ENCODE assay signal across 8 mouse cellular contexts in the genomic region with DNA sequence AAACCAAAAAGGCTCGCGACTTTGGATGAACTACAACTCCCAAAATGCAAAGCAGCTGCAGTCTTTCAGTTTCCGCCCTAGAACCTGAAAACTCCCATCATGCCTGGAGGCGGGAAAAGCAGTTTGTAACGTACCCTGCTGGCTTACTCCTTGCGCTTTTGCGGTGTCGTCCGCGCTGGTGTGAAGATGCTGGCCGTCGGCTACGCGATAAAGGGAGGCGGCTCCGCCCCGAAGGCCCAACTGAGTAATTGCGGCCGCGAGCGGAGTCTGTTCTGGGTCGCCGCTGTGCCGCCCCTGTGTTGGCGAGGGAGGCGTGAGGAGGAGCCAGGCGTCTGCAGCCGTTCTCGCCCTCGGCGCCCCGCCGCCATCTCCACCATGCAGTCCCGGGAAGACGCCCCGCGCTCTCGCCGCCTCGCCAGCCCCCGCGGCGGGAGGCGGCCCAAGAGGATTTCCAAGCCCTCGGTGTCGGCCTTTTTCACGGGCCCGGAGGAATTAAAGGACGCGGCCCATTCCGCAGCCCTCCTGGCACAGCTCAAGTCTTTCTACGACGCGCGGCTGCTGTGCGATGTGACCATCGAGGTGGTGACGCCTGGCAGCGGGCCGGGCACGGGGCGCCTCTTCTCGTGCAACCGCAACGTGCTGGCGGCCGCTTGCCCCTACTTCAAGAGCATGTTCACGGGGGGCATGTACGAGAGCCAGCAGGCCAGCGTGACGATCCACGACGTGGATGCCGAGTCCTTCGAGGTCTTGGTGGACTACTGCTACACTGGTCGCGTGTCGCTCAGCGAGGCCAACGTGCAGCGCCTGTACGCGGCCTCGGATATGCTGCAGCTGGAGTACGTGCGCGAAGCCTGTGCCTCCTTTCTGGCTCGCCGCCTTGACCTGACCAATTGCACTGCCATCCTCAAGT. TPM values are rescaled to one million over a fixed set of nuclear protein-coding genes. Genes with fewer than 3 reads are reported as not detected.
DNase-seq lines count a peak whose midpoint lies in the region; ATAC-seq and TF ChIP-seq lines count a peak whose summit lies in the region.
"Not testable (repeated sequence)": the region's sequence is repeated elsewhere in the genome, so short reads cannot be mapped to it uniquely, and the experiment has no call there.

Kbtbd6 (plus strand) TSS at position 155 of the 910 bp plus-strand sequence.

- not testable (repeated sequence) for TF ChIP-seq CTCF in bone marrow macrophage, adult 2 months (IDR thresholded peaks at IDR 0.05; ENCODE audit: low read depth, low read length); kidney, adult 2 months (conservative IDR thresholded peaks at IDR 0.05; ENCODE audit: insufficient read depth, insufficient read length, low read depth, low read length); small intestine, adult 2 months (IDR thresholded peaks at IDR 0.05; ENCODE audit: extremely low read depth, insufficient read length, insufficient replicate concordance, low read depth, low read length)
- peak; percentile 8; the same call in 1 of the 2 replicates for TF ChIP-seq CTCF in heart, adult 2 months (IDR thresholded peaks at IDR 0.05)

- peak within 1 kb of the TSS; percentile 79 for H3K4me2 ChIP-seq in embryonic facial prominence, embryonic 15.5 days (replicated peaks)
- H3K4me2 ChIP-seq in limb, embryonic 11.5 days (ENCODE audit: low read depth, severe bottlenecking) = peak within 1 kb of the TSS; percentile 58
- peak within 1 kb of the TSS; percentile 73 for H3K4me2 ChIP-seq in midbrain, embryonic 13.5 days (replicated peaks)

- H3K4me1 ChIP-seq in bone marrow macrophage, adult 2 months (ENCODE audit: control insufficient read depth, insufficient read depth, low read length); embryonic facial prominence, embryonic 15.5 days; heart, adult 2 months (ENCODE audit: control insufficient read depth, insufficient read depth, low read length); kidney, adult 2 months (ENCODE audit: control insufficient read depth, insufficient read depth, low read length); limb, embryonic 11.5 days (ENCODE audit: control insufficient read depth, insufficient read depth, low read length); midbrain, embryonic 13.5 days (replicated peaks); small intestine, adult 2 months (ENCODE audit: control insufficient read depth, insufficient read depth, insufficient read length, low read length): not testable (repeated sequence)

- WGBS in embryonic facial prominence, embryonic 15.5 days = 12% methylated on average over 43 of the region's 89 CpGs
- 11% methylated on average over 44 of the region's 89 CpGs for WGBS in heart, adult 2 months
- 13% methylated on average over 39 of the region's 89 CpGs for WGBS in kidney, adult 2 months
- WGBS in limb, embryonic 11.5 days = 16% methylated on average over 42 of the region's 89 CpGs
- WGBS in midbrain, embryonic 13.5 days = 23% methylated on average over 46 of the region's 89 CpGs
- 14% methylated on average over 43 of the region's 89 CpGs for WGBS in small intestine, adult 2 months

- H3K27me3 ChIP-seq in embryonic facial prominence, embryonic 15.5 days; heart, adult 2 months (ENCODE audit: control insufficient read depth, insufficient read depth, low read length); kidney, adult 2 months (replicated peaks; ENCODE audit: control insufficient read depth, insufficient read depth, low read length); limb, embryonic 11.5 days (ENCODE audit: control insufficient read depth, insufficient read depth, low read length); midbrain, embryonic 13.5 days; small intestine, adult 2 months (ENCODE audit: control insufficient read depth, insufficient read depth, low read length): not testable (repeated sequence)

- H3K9ac ChIP-seq in embryonic facial prominence, embryonic 15.5 days = peak within 1 kb of the TSS; percentile 47
- H3K9ac ChIP-seq in heart, adult 2 months (ENCODE audit: low read depth, low read length) = peak within 1 kb of the TSS; percentile 42
- peak within 1 kb of the TSS; percentile 67 for H3K9ac ChIP-seq in limb, embryonic 11.5 days (ENCODE audit: low read length)
- H3K9ac ChIP-seq in midbrain, embryonic 13.5 days (replicated peaks) = 0 out of 2 replicates have a peak within 1 kb of the TSS, but pooled peaks have one; percentile 46

- H3K36me3 ChIP-seq in embryonic facial prominence, embryonic 15.5 days; heart, adult 2 months (ENCODE audit: control insufficient read depth, insufficient read depth, low read length); kidney, adult 2 months (ENCODE audit: control insufficient read depth, insufficient read depth, low read length); limb, embryonic 11.5 days (ENCODE audit: control insufficient read depth, insufficient read depth, low read length); midbrain, embryonic 13.5 days; small intestine, adult 2 months (ENCODE audit: control insufficient read depth, insufficient read depth, low read length): not testable (repeated sequence)

- DNase-seq in 3T3-L1 (ENCODE audit: low read depth, low spot score) = peak; percentile 33
- peak; percentile 83 to 84 for DNase-seq in heart, adult 2 months
- peak; percentile 89 for DNase-seq in kidney, adult 2 months
- DNase-seq in limb, embryonic 11.5 days (ENCODE audit: low spot score) = peak; percentile 91

- peak within 1 kb of the TSS; percentile 85 for H3K4me3 ChIP-seq in bone marrow macrophage, adult 2 months (ENCODE audit: insufficient read depth, low read length)
- H3K4me3 ChIP-seq in embryonic facial prominence, embryonic 15.5 days (replicated peaks) = peak within 1 kb of the TSS; percentile 64
- peak within 1 kb of the TSS; percentile 75 for H3K4me3 ChIP-seq in heart, adult 2 months
- peak within 1 kb of the TSS; percentile 51 for H3K4me3 ChIP-seq in kidney, adult 2 months (ENCODE audit: insufficient read depth, low read depth, low read length)
- peak within 1 kb of the TSS; percentile 41 for H3K4me3 ChIP-seq in limb, embryonic 11.5 days (ENCODE audit: low read depth, low read length)
- H3K4me3 ChIP-seq in midbrain, embryonic 13.5 days (replicated peaks) = peak within 1 kb of the TSS; percentile 53
- peak within 1 kb of the TSS; percentile 72 for H3K4me3 ChIP-seq in small intestine, adult 2 months (ENCODE audit: low read depth, low read length)

- intact Hi-C loops in heart, adult 2 months (cut with DNase I) = loop anchor here (2.0 kb wide), 1 partner anchor 21 kb away; no protein-coding TSS in a partner anchor

- H3K9me3 ChIP-seq in embryonic facial prominence, embryonic 15.5 days (replicated peaks); limb, embryonic 11.5 days (ENCODE audit: control insufficient read depth, low read length); midbrain, embryonic 13.5 days: not testable (repeated sequence)

- TF ChIP-seq EP300 in heart, adult 2 months (IDR thresholded peaks at IDR 0.05; ENCODE audit: insufficient read depth, low read depth, low read length) = 0 out of 2 replicates have a peak, but pooled peaks have one; percentile 34

- peak; percentile 89 for ATAC-seq in embryonic facial prominence, embryonic 15.5 days (ENCODE audit: insufficient number of reproducible peaks, low FRiP score, low TSS enrichment, low read depth)
- peak; percentile 85 for ATAC-seq in limb, embryonic 11.5 days (ENCODE audit: insufficient number of reproducible peaks, low FRiP score, low TSS enrichment, low read depth)
- ATAC-seq in midbrain, embryonic 13.5 days = peak; percentile 93

- not testable (repeated sequence) for TF ChIP-seq POLR2A in bone marrow macrophage, adult 2 months (IDR thresholded peaks at IDR 0.05; ENCODE audit: borderline replicate concordance, low read depth, low read length); heart, adult 2 months (IDR thresholded peaks at IDR 0.05; ENCODE audit: insufficient read depth, low read depth, low read length); kidney, adult 2 months (IDR thresholded peaks at IDR 0.05; ENCODE audit: low read depth, low read length); small intestine, adult 2 months (IDR thresholded peaks at IDR 0.05; ENCODE audit: low read depth, low read length)

- H3K27ac ChIP-seq in bone marrow macrophage, adult 2 months (ENCODE audit: insufficient read depth, low read depth, low read length) = peak within 1 kb of the TSS; percentile 57
- H3K27ac ChIP-seq in embryonic facial prominence, embryonic 15.5 days (replicated peaks) = peak within 1 kb of the TSS; percentile 63; the same call in 1 of the 2 replicates
- peak within 1 kb of the TSS; percentile 4; the same call in 1 of the 2 replicates for H3K27ac ChIP-seq in heart, adult 2 months
- H3K27ac ChIP-seq in kidney, adult 2 months (ENCODE audit: insufficient read depth, low read depth, low read length); limb, embryonic 11.5 days (replicated peaks; ENCODE audit: low read depth, low read length); midbrain, embryonic 13.5 days; small intestine, adult 2 months (ENCODE audit: insufficient read depth, low read depth, low read length): not testable (repeated sequence)

- not testable (repeated sequence) for H3K79me2 ChIP-seq in heart, adult 2 months (replicated peaks; ENCODE audit: control insufficient read depth, insufficient read depth, low read length)

RNA-seq across cellular contexts. Expression of gene Kbtbd6, which starts in this region (rescaled TPM):
- 0.50 and 1.0 TPM in 2 replicates for polyA plus RNA-seq in bone marrow macrophage, adult 2 months (2012; ENCODE audit: insufficient read depth, insufficient read length, missing spikeins)
- 2.4 and 2.7 TPM in 2 replicates for polyA plus RNA-seq in embryonic facial prominence, embryonic 15.5 days (2015; fragmentation: Nextera tagmentation; extraction: Ambion mirVana)
- under 1 TPM; 0.10 to 0.14 TPM for total RNA-seq in heart, adult 2 months (2021)
- polyA plus RNA-seq in heart, adult 2 months (2012; rRNA removed) = 0.08 and 0.20 TPM in 2 replicates
- polyA plus RNA-seq in kidney, adult 2 months (2012; rRNA removed) = 0.14 and 0.15 TPM in 2 replicates
- 5.8 and 7.3 TPM in 2 replicates for polyA plus RNA-seq in limb, embryonic 11.5 days (2014; fragmentation: Nextera tagmentation; extraction: Ambion mirVana)
- 1.8 and 2.3 TPM in 2 replicates for polyA plus RNA-seq in midbrain, embryonic 13.5 days (2015; fragmentation: Nextera tagmentation; extraction: Ambion mirVana)
- polyA plus RNA-seq in small intestine, adult 2 months (2012; rRNA removed) = 0.65 and 0.66 TPM in 2 replicates

Comparison
In these comparisons a context has a peak if more than half of its experiments do, and no peak if none do; other contexts are left out.
1. Peak in DNase-seq, H3K4me3 ChIP-seq, H3K27ac ChIP-seq and H3K9ac ChIP-seq in heart, adult 2 months; RNA of the gene not detected or under 1 TPM.
2. Peak in DNase-seq and H3K4me3 ChIP-seq in kidney, adult 2 months; RNA of the gene not detected or under 1 TPM.
3. DNase-seq: peak in every context shown above with its lines; median percentile 91 in limb, embryonic 11.5 days; 89 in kidney, adult 2 months; 84 in heart, adult 2 months; 33 in 3T3-L1.